Mouse (Mus musculus): ENCODE results near the gene Ptn.
A peak's percentile ranks its signal among the peaks of the same experiment; 100 is the strongest.
"Not testable (repeated sequence)": the region's sequence is repeated elsewhere in the genome, so short reads cannot be mapped to it uniquely, and the experiment has no call there.

Ptn gene

GRCm38 (mm10) chr6:36755001-36755885, 54.8 kb downstream of the Ptn start:
- no peak for DNase-seq (ENCODE audit: low spot score)

- DNase-seq (ENCODE audit: low spot score): peak; percentile 55
Measured at GRCm38 (mm10) chr6:36752887-36753286, 57.1 kb downstream of the Ptn start.

GRCm38 (mm10) chr6:36739811-36740210, 70.2 kb downstream of the Ptn start:
- DNase-seq (ENCODE audit: low spot score): no peak

- DNase-seq (ENCODE audit: low spot score): no peak
Measured at GRCm38 (mm10) chr6:36736763-36737162, 73.3 kb downstream of the Ptn start.

GRCm38 (mm10) chr6:36735622-36736021, 74.4 kb downstream of the Ptn start:
- DNase-seq (ENCODE audit: low spot score): not testable (repeated sequence)

- not testable (repeated sequence) for DNase-seq (ENCODE audit: low spot score)
Measured at GRCm38 (mm10) chr6:36729811-36730210, 80.2 kb downstream of the Ptn start.

GRCm38 (mm10) chr6:36728079-36728478, 81.9 kb downstream of the Ptn start:
- no peak for DNase-seq (ENCODE audit: low spot score)

GRCm38 (mm10) chr6:36725509-36726160, 84.4 kb downstream of the Ptn start:
- DNase-seq (ENCODE audit: low spot score): no peak

- DNase-seq (ENCODE audit: low spot score): peak; percentile 32
Measured at GRCm38 (mm10) chr6:36722769-36723549, 87.1 kb downstream of the Ptn start.

- peak; percentile 50 for DNase-seq (ENCODE audit: low spot score)
Measured at GRCm38 (mm10) chr6:36713329-36713728, 96.7 kb downstream of the Ptn start.

GRCm38 (mm10) chr6:36695481-36695880, 114.5 kb downstream of the Ptn start:
- no peak for DNase-seq (ENCODE audit: low spot score)

GRCm38 (mm10) chr6:36691497-36691896, 118.5 kb downstream of the Ptn start:
- DNase-seq (ENCODE audit: low spot score): peak; percentile 80

- DNase-seq (ENCODE audit: low spot score): no peak
Measured at GRCm38 (mm10) chr6:36690941-36691340, 119.1 kb downstream of the Ptn start.

GRCm38 (mm10) chr6:36676710-36677691, 133.0 kb downstream of the Ptn start:
- DNase-seq (ENCODE audit: low spot score): no peak

GRCm38 (mm10) chr6:36672399-36673221, 137.4 kb downstream of the Ptn start:
- peak; percentile 10 for DNase-seq (ENCODE audit: low spot score)

GRCm38 (mm10) chr6:36671274-36671673, 138.7 kb downstream of the Ptn start:
- DNase-seq (ENCODE audit: low spot score): no peak
